ENCODE assay signal across 7 mouse cellular contexts in the genomic region with DNA sequence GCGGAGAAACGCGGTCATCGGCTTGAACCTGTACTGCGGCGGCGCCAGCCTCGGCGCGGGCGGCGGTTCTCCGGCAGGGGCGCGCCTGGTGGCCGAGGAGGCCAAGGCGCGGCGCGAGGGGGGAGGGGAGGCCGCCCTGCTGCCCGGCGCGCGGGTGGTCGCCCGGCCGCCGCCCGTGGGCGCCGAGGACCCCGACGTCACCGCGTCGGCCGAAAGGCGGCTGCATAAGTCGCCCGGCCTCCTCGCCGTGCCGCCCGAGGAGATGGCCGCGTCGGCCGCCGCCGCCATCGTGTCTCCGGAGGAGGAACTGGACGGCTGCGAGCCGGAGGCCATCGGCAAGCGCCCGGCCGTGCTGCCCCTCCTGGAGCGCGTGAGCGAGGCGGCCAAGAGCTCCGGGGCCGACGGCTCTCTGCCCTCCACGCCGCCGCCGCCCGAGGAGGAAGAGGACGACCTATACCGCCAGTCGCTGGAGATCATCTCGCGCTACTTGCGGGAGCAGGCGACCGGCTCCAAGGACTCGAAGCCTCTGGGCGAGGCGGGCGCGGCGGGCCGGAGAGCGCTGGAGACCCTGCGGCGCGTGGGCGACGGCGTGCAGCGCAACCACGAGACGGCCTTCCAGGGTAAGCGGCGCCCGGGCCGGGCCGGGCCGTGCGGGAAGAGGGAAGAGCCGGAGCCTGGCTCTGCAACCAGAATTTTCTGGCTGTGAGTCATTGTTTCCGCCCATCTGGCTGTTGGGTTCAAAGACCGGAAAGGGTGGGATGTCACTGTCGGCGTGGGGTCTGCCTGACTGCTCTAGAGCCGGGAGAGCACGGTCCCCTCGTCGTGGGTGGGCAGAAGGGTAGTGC. TPM values are rescaled to one million over a fixed set of nuclear protein-coding genes. Genes with fewer than 3 reads are reported as not detected.
DNase-seq lines count a peak whose midpoint lies in the region; ATAC-seq and TF ChIP-seq lines count a peak whose summit lies in the region.

No protein-coding gene starts in this region.

- H3K4me3 ChIP-seq in hindbrain, postnatal 0 days (ENCODE audit: low read length): peak overlapping the region; percentile 79

- DNase-seq in gastrocnemius, adult 8-10 months (ENCODE audit: low spot score in 2 of 2): peak; percentile 65 to 66
- DNase-seq in hindbrain, postnatal 0 days (ENCODE audit: low spot score): peak; percentile 83
- DNase-seq in left cerebral cortex, postnatal 36 days (ENCODE audit: low spot score in 2 of 2): peak; percentile 64 to 65
- peak; percentile 90 for DNase-seq in mesoderm, embryonic 11.5 days (ENCODE audit: low read depth, low spot score)
- DNase-seq in spleen, adult 12 weeks (ENCODE audit: low spot score): peak; percentile 59

- peak; percentile 49 for ATAC-seq in activated CD4-positive, CD25-positive, alpha-beta regulatory T cell, adult 4 months
- peak; percentile 34 for ATAC-seq in common myeloid progenitor, adult 5-6 weeks (replicated peaks; ENCODE audit: low read depth, poor library complexity, severe bottlenecking)
- peak; percentile 78 for ATAC-seq in hindbrain, postnatal 0 days

- H3K27ac ChIP-seq in hindbrain, postnatal 0 days: peak overlapping the region; percentile 99

- WGBS in hindbrain, postnatal 0 days: under 1% methylated on average over 106 of the region's 113 CpGs

- no peaks in the 10 kb centered on the region for H3K27me3 ChIP-seq in hindbrain, postnatal 0 days (ENCODE audit: insufficient read depth, low read length)

- no peaks in the 10 kb centered on the region; the same call in 1 of the 2 replicates for H3K36me3 ChIP-seq in hindbrain, postnatal 0 days (ENCODE audit: insufficient read depth, low read length)

- peak overlapping the region; percentile 99 for H3K9ac ChIP-seq in hindbrain, postnatal 0 days (replicated peaks; ENCODE audit: low read length)

- no peak for TF ChIP-seq CTCF in hindbrain, postnatal 0 days (IDR thresholded peaks at IDR 0.05; ENCODE audit: low read depth)

- peaks cover 17% of the 10 kb centered on the region; the same call in 1 of the 2 replicates for H3K4me1 ChIP-seq in hindbrain, postnatal 0 days (ENCODE audit: insufficient read depth, low read length)

- peak overlapping the region; percentile 97 for H3K4me2 ChIP-seq in hindbrain, postnatal 0 days (ENCODE audit: low read depth, low read length)

- H3K9me3 ChIP-seq in hindbrain, postnatal 0 days (ENCODE audit: low read length): no peaks in the 10 kb centered on the region

- intact Hi-C loops in left cerebral cortex, postnatal 36 days (cut with DNase I): no loop called here

RNA-seq across cellular contexts. Expression of gene Mcl1, which starts 0.5 kb away (rescaled TPM):
- polyA plus RNA-seq in activated CD4-positive, CD25-positive, alpha-beta regulatory T cell, adult 4 months (2017; shearing (Covaris generic)): 10 to 100 TPM; 62.9 to 76.7 TPM
- total RNA-seq in common myeloid progenitor, adult 5-6 weeks (2017): 141 and 159 TPM in 2 replicates
- total RNA-seq in gastrocnemius, adult 8-10 months (2022): 100 to 1,000 TPM in 3 of 4 experiments, 10 to 100 TPM in 1; 95.7 to 113 (median 106) TPM
- total RNA-seq in hindbrain, postnatal 0 days (2014; rRNA removed): 110 and 126 TPM in 2 replicates
- 38.8 and 41.5 TPM in 2 replicates for polyA plus RNA-seq in hindbrain, postnatal 0 days (2015; fragmentation: Nextera tagmentation; extraction: Ambion mirVana)
- total RNA-seq in left cerebral cortex, postnatal 36 days (2021): 10 to 100 TPM; 49.9 to 56.5 TPM

RNA-seq across cellular contexts. Expression of gene Adamtsl4, which starts 28.6 kb away (rescaled TPM):
- 1 to 10 TPM; 3.2 to 3.5 TPM for polyA plus RNA-seq in activated CD4-positive, CD25-positive, alpha-beta regulatory T cell, adult 4 months (2017; shearing (Covaris generic))
- 0.37 TPM in 1 of 2 replicates, not detected in the other for total RNA-seq in common myeloid progenitor, adult 5-6 weeks (2017)
- 10 to 100 TPM; 13.8 to 23.4 (median 18.2) TPM for total RNA-seq in gastrocnemius, adult 8-10 months (2022)
- 1.0 and 1.6 TPM in 2 replicates for total RNA-seq in hindbrain, postnatal 0 days (2014; rRNA removed)
- polyA plus RNA-seq in hindbrain, postnatal 0 days (2015; fragmentation: Nextera tagmentation; extraction: Ambion mirVana): 1.4 and 2.1 TPM in 2 replicates
- total RNA-seq in left cerebral cortex, postnatal 36 days (2021): 1 to 10 TPM; 4.2 to 4.9 TPM

RNA-seq across cellular contexts. Expression of gene Ensa, which starts 34.3 kb away (rescaled TPM):
- polyA plus RNA-seq in activated CD4-positive, CD25-positive, alpha-beta regulatory T cell, adult 4 months (2017; shearing (Covaris generic)): 10 to 100 TPM; 67.7 to 82.4 TPM
- 79.4 and 79.7 TPM in 2 replicates for total RNA-seq in common myeloid progenitor, adult 5-6 weeks (2017)
- 100 to 1,000 TPM; 104 to 118 (median 108) TPM for total RNA-seq in gastrocnemius, adult 8-10 months (2022)
- 84.3 and 93.8 TPM in 2 replicates for total RNA-seq in hindbrain, postnatal 0 days (2014; rRNA removed)
- polyA plus RNA-seq in hindbrain, postnatal 0 days (2015; fragmentation: Nextera tagmentation; extraction: Ambion mirVana): 136 and 139 TPM in 2 replicates
- total RNA-seq in left cerebral cortex, postnatal 36 days (2021): 100 to 1,000 TPM; 361 to 394 TPM

Comparison
In these comparisons a context has a peak if more than half of its experiments do, and no peak if none do; other contexts are left out.
1. Peak in every context shown above with its lines: DNase-seq, ATAC-seq, H3K4me3 ChIP-seq and H3K27ac ChIP-seq.